Mouse (Mus musculus) monocyte, adult 5-6 weeks (primary cell): ENCODE measurements around the gene Nlrc5. TPM values are rescaled to one million over a fixed set of nuclear protein-coding genes. Genes with fewer than 3 reads are reported as not detected.

Experiments used
- ATAC-seq: fragments of 153-309, 156-312 bp; replicated peaks from 2 replicates; pipeline ENCODE4 v1.8.0; 2017; ENCODE audit warnings: mild to moderate bottlenecking; ENCODE audit not compliant: low TSS enrichment, insufficient number of reproducible peaks, severe bottlenecking, poor library complexity, low FRiP score
- total RNA-seq: library from RNA; stranded (forward); fragments of 200-1000, 200-491, 200-594 nt; gene quantifications from 3 replicates; pipeline ENCODE4 v1.2.3, GENCODE M21; 2017

Gene Nlrc5
- total RNA-seq, 1 experiment from 2014 or later = 77.4 TPM

DNA sequence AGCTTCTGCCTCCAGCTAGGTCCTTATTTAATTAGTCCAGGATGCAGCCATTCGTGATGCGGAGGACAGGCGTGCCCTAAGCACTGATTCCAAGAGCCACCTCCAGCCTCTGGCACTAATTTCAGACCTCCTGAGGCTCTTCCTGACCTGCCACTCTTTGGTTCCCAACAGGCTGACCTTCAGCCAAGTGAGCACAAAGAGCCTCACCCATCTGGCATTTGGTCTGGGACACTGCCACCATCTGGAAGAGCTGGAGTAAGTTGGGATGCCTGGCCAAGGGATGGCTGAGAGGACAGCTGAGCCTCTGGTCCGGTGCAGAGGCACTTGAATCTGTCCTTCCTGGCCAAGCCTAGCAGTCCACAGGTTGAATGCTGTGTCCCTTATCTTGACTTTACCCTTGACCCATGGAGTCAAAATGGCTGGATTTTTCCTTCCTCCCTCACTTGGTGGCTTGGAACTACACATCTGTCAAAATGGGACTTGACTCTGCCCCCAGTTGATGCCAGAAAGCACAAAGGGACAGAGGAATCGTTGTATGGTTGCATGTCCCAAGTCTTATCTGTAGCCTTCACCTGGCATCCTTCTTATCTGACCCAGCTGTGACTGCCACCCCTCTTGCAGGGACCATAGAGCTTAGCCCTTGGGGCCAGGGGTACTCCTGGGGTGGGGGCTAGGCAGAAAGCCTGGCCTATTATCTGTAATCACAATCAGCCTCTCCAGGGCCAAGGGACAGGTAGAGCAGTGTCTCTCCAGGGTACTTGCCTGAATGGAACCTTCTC is 81.5 kb downstream of the Nlrc5 start:
- no peak for ATAC-seq

DNA sequence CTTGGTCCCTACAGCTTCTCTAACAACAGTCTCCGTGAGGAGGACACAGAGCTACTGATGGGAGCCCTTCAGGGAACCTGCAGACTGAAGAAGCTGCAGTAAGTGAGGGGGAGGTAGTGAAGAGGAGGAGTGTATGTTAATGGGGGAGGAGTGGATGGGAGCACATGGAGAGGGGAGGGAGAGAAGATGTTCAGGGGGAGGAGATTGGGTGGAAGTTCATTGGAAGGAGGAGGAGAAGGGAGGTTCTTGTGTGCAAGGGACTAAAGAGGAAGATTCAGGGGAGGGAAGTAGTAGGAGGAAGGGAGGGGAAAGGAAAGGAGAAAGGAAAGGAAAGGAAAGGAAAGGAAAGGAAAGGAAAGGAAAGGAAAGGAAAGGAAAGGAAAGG is 82.0 kb downstream of the Nlrc5 start:
- no peak for ATAC-seq

DNA sequence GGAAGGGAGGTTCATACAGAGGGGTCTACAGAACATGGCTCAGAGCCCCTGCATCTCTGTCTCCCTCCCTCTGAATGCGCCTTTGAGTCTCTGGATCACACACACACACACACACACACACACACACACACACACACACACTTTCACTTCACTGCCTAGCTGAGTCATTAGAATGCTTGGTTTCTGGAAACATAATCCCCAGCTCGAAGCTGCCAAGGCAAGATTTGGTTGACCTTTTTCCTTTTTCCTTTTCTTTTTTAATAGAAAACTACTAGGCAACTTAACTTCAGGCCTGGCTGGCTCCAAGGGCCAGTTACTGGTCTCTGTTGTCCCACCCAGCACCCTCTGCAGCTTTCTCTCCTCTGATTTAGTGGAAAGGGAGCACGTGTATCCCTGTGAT is 82.6 kb downstream of the Nlrc5 start:
- ATAC-seq = no peak

DNA sequence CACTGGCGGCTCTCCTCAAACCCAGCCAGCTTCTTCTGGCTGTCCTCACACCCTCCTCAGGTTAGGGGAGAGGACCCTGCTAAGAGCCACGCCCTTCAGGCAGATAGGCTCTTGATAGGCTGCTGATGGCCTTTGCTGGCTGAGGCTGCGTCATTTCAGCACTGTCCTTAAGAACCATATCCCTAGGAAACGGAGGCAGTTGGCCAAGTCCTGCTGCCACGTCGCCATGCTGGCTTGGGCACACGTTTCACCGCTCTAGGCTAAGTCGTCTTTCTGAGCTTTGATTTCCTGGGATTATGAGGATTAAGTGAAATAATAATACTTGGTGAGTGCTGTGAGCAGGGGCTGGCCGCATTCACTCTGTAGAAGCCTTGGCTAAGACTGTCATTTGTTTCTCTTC is 84.2 kb downstream of the Nlrc5 start:
- ATAC-seq = no peak

DNA sequence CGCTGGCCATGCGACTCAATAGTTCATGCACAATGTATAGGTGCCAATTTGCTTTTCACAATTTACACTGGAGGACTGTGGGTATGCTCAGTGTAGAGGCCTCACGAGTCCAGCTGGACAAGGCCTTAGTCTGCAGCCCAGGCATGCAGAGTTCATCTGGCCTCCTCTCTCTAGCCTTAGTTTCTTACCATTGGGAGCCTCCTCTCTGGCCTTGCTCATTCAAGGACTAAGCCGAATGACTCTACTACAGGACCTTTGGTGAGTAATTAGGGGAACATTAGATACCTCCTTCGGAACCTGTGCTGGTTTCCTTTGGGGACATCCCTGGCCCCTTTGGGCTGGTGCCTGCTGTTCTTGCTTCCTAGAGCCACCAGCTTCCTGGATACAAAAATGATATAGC is 84.9 kb downstream of the Nlrc5 start:
- no peak for ATAC-seq

DNA sequence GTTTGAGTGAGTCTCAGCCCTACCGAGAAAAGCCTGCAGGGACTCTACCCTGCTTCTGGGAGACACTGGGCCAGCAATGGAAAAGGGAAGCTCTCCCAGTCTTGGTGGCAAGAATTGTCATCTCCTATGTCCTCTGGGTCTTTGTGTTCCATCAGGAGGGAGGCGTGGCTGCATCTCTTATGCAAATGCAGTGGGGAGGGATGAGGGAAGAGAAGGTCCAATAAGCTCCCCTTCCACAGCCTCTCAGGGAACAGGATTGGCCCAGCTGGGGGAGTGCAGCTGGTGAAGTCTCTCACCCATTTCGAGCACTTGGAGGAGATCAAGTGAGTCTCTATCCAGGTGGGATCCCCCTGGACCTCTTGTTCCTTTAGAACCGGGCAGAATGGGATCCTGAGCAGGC is 87.3 kb downstream of the Nlrc5 start:
- ATAC-seq = no peak

DNA sequence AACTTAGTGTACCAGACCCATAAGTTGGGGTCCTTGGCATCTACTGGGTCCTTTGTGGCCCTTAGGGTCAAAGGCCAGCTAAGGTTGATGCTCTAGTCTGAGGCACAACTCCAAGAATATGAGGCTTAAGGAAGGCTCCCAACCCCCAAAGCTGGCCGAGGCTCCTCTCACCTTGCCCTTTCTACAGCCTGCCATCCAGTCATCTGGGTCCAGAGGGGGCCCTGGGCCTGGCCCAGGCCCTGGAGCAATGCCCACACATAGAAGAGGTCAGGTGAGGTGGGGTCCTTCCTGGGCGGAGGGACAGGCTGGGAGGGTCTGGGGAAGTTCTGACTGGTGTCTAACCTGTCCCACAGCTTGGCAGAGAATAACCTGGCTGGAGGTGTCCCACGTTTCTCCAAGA is 88.3 kb downstream of the Nlrc5 start:
- no peak for ATAC-seq

DNA sequence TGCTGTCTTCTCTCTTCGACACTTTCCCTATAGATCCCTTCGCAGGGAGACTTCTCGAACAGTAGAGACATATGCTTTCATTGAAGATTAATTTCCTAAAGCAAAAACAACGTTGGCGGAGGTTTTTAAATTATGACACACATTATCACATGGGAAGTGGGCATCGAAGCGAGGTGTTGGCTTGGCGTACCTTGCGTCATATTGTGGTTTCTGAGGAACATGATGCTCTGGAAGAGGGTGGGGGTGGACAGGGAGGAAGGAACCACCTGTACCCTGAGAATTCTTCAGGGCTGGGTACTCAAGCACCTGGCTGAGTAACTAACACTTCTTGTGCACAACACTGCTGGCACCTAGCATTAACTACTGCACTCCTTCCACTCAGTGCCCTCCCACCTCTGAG is 90.4 kb downstream of the Nlrc5 start:
- no peak for ATAC-seq

DNA sequence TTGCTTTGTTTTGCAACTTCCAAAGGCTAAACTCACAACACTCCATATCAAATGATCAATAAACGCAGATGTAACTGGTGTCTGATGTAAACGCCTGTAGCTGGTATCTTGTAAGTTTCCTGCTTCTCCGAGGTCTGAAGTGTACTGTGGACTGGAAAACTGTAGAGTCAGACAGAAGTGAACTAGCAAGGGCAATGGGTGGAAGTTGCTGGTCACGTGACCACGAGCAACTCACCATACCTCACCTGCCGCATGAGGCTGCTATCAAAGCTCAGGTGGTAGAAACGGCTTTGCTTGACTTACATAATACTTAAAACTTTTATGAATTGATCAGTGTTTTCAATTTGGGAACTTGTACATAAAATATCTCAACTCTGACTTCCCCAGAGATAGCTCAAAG is 93.0 kb downstream of the Nlrc5 start:
- ATAC-seq = no peak

DNA sequence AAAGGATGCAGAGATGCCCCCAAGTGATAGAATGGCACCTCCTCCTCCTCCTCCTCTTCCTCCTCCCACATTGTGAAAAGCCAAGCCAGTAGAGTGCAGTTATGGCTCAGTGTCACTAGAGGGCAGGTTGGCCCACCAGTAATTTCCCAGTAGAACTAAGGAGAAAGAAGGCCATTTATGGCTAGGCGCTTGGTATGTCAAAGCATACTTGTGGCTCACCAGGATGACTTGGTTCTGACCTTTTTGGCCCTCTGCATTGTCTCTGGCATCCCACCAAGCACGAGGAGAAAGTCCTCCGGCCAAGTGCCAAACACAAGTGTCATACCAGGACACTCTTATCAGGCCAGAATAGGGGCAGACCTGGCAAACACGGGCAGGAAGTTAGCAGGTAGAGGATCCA is 94.1 kb downstream of the Nlrc5 start:
- ATAC-seq = no peak

DNA sequence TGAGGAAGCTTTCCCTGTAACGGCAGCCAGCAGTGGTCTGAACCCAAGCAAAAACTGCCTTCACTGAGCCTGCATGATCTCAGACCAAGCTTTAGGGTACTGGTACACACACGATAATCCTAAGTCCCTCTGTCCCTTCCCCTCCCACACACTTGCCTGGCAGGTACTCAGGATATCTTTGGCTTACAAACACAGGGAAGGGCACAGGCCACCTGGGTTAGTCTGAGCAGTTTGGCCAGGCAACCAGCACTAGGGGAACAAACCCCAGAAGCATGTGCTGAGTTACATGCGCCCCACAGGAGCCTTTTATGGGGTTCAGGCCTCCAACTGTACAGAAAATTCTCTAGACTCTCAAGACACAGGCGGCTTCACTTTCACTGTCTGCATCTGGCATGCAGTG is 95.7 kb downstream of the Nlrc5 start:
- ATAC-seq = no peak

DNA sequence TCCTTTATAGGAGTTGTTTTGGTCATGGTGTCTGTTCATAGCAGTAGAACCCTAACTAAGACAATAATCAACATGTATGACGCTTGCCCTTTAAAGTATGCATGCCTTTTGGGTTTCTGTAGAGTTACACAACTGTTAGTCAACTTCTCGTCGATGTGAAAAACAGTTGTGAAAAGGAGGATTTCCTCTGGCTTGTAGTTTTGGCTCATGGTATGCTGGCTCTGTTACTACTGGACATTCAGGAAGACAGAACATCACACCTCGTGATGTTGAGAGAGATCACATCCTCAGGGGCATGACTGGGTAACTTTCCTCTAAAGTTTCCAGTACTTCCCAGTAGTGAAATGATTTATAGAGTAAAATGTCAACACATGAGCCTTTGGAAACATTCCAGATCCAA is 96.5 kb downstream of the Nlrc5 start:
- no peak for ATAC-seq

DNA sequence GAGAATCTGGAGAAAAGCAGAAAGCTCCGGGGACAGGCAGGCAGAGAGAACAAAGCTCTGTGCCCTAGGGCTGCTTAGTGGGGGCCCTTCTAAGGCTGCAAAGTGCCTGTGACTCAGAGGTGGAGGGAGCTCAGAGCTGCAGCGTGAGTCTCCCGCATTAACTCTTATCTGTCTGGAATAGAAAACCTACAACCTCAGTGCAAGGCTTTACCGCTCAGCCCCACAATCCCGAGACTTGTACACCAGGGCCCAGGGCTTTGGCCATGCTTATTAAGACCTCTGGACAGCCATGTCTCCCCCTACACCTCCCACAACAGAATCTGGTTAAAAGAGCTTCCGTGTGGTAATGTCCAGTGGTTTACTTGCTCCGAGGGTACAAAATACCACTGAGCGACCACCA is 97.8 kb downstream of the Nlrc5 start:
- ATAC-seq = no peak

DNA sequence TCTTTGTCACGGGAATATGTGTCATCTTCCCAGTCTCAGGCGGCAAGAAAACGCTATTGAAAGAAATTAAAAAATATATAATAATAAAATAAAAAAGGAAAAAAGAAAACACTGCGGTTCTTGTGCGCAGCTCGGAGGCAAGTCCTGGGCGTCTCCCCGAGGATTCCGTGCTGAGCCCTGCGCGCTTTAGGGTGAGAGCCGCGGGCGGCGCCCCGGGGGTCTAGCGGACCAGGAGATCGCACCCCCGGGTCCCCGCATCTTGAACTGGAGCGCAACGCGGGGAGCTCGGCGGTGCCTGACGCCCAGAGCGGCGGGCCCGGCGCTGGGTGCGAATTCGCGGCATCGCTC is 98.3 kb downstream of the Nlrc5 start:
- no peak for ATAC-seq

DNA sequence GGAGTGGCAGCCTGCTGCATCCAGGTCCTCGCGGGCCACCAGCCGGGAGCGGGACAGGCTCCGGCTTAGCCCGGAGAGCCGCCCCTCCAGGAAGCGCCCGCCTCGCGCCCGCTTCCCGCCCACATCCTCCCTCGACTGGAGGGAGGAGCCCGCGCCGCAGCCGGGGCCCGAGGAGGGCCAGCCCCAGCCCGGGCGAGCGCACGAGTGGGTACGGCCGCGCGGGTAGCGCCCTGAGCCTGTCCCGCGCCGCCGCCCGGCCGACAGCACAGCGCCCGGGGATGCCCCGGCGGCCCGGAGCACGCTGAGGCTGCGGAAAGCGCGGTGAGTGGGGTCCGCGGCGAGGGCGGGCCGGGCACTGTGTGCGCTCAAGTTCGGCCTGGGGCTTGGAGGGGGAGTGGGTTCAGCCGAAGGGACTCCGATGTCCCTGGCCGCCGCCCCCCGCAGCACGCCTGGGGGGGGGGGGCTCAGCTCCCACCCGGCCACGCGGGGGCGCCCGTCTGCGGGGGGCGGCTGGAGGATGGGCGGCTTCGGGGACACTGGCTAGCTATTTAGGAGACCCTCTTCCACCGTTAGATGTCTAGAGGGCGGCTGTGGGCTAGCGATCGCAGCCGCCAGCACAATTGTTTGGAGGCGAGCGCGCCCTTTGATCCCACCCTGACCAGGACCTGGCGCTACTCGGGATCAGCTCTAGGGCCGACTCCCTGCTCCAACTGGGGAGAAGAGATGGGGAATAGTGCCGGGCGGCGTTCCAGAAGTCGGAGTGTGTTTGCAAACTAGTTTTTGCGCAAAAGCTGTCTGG is 98.9 kb downstream of the Nlrc5 start, which contains the start of gene Cpne2:
Gene Cpne2, plus strand, starts transcription at position 118 of the 799 bp plus-strand sequence.
- no peak for ATAC-seq

DNA sequence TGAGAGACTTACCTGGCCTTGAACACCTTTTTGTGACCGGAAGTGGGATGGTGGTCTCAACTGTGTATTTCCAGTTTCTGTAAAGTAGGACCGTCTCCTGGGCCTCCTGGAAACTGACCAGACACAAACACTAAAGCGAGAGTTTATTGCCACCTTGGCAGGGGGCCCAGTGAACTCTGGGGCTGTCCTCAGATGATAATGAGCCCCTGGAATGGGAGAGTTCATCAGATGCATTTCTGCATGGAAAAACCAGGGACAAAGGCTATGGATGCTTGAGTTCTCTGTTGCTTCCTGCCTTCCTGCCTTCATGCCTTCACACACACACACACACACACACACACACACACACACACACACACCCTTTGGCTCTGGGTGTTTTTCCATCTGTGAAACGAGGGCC is 100.5 kb downstream of the Nlrc5 start:
- no peak for ATAC-seq

DNA sequence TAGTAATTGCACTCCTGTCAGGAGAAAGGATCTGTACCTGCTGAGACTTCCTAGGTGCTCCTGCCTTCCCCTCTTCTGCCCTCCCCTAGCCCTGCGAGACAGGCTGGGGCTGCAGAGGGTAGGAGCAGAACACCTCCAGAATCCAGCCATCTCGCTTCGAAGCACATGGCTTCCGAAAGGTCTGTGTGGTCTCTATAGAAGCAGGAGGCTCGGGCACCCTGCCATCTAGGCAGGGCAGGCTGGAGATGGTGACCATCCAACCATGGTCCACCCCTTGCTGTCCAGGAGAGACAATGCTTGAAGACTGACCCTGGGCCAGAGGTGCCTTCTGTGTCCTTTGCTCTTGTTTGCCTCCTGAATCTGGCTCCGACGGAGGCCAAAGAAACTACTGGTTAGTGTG is 101.5 kb downstream of the Nlrc5 start:
- ATAC-seq = no peak

DNA sequence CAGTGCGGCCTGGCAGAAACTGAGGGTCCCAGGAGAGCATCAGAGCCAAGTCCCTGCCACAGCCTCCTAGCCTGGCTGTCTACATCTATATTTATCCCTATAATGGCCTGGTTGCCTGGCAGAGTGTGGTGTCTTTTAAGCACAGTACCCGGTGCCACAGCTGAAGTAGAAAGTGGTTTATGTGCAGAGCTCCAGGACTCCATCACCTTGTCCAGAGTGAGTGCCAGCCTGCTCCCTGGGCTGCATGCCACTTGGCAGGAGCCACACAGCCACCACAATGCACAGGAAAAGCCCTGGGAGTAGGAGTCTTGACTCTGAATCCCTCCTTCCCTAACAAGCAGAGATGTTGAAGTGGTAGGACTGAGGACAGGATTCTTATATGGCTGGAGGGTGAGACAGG is 103.3 kb downstream of the Nlrc5 start:
- no peak for ATAC-seq

DNA sequence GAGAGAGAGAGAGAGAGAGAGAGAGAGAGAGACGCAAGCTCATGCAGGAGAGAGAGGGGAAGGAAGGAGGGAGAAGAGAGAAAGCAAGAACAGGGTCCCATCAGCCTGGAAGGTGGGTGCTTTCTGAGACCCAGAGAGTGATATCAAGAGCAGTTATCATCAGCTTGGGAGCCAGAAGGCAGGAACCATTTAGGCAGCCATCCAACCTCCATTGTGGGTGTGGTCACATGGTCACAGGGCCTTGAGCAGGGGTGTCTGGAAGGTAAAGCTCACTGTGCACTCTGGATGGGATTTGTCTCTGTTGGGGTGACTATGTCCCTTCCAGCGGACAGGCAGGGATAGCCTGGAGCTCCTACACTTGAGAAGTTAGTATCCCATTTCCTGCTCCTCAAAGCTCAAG is 105.9 kb downstream of the Nlrc5 start:
- ATAC-seq = no peak
